Mouse (Mus musculus): ENCODE data around the gene Nme4.

The Nme4 gene

GRCm38 (mm10) chr17:26114061-26114460, 18.7 kb upstream of the Nme4 start:
- 13% methylated on average over 8 of the region's 8 CpGs for WGBS

GRCm38 (mm10) chr17:26113181-26113948, 18.0 kb upstream of the Nme4 start, which contains the start of gene Tmem8:
TSS of gene Tmem8 (plus strand) at chr17:26113299.
- under 1% methylated on average over 69 of the region's 75 CpGs for WGBS

- WGBS = 19% methylated on average over 14 of the region's 14 CpGs
Observed at GRCm38 (mm10) chr17:26112751-26113150, 17.3 kb upstream of the Nme4 start.

DNA sequence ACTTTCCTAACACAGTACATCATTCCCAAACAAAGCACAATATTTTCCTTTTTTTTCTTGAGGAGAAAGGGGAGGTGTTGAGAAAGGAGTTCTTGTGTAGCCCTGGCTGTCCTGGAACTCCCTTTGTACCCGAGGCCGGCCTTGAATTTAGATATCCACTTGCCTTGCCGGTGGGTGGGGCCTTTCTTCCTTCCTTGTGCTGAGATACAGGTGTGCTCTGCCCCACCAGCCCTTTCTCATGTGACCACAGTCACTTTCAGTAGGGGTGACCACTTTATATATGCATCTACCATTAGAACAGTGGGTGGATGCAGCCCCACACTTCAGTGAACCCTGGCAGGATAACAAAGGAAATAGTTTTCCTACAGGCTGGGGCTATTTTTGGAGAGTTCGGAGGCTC, 16.3 kb upstream of the Nme4 start:
- WGBS = 53% methylated on average over 4 of the region's 4 CpGs

DNA sequence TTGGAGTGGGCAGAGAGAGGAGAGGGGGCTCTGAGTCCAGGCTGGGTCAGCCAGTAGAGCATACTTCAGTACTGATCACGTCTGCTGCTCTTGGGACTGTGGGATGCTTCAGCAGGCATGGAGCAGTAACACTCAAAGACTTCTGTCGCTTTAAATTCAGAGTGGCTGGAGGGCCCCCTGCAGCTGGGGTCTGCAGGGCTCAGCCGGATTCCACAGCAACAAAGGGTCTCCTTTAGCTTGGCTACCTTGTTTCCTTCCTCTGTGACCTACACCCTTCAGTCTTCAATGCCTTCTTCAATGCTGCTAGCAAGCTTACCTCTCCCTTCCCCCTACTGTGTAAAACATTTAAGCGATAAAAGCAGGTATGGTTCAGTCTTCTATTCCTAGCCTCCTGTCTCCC, 15.6 kb upstream of the Nme4 start:
- 70% methylated on average over 4 of the region's 4 CpGs for WGBS

- 57% methylated on average over 4 of the region's 4 CpGs for WGBS
Observed at GRCm38 (mm10) chr17:26110156-26110555, 14.8 kb upstream of the Nme4 start.

DNA sequence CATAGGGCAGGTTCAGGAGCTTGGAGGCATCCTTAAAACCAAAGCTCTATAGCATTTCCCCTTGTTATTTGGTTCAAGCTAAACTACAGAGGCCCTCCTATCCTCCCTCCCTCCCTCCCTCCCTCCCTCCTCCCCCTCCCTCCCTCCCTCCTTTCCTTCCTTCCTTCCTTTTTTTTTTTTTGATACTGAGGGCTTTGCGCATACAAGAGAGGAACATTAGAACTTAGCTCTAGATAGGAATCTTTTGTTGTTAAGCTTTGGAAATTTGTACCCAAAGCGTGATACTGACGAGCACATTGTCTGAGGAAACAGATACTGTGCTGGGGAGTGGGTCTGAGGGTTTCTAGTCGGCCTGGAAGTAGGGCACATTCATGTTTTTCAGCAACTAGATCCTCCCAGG, 10.2 kb upstream of the Nme4 start:
- 73% methylated on average over 4 of the region's 4 CpGs for WGBS

DNA sequence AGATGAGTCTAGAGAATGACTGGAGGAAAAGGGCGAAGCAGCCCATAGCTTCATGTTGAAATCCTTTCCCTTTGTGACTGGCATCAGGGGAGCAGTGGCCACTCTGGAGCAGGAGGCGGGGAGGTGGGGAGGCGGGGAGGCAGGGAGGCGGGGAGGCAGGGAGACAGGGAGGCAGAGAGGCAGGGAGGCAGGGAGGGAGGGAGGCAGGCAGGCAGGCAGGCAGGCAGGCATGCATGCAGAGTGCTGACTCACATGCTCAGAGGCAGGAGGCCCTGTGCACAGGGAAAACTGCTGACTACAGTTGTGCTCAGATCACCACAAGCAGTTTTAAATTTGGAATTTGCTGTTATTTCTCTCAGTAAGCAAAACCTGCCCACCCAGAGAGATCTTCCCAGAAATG, 6.1 kb upstream of the Nme4 start:
- 71% methylated on average over 4 of the region's 4 CpGs for WGBS

DNA sequence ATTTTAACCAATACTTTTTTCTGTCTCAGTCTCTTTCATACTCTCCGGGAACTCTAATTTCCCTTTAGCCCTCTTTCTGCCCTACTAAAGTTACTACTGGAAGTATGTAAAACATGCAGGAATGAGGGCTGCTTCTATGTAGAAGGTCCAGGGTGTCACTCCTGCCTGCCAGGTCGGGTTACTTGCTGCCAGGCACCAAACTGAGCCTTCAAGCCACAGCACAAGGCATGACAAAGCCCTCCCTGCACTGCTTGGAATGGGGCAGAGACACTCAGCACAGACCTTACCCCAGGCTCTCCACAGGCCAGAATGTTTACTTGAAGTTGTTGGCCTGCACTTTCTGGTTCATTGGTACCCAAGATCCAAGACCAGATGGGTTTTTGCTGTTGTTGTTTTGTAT, 4.8 kb upstream of the Nme4 start:
- 66% methylated on average over 2 of the region's 2 CpGs for WGBS

GRCm38 (mm10) chr17:26099316-26099715, 3.9 kb upstream of the Nme4 start:
- WGBS = 68% methylated on average over 3 of the region's 3 CpGs

GRCm38 (mm10) chr17:26098461-26098860, 3.1 kb upstream of the Nme4 start:
- 91% methylated on average over 7 of the region's 7 CpGs for WGBS

DNA sequence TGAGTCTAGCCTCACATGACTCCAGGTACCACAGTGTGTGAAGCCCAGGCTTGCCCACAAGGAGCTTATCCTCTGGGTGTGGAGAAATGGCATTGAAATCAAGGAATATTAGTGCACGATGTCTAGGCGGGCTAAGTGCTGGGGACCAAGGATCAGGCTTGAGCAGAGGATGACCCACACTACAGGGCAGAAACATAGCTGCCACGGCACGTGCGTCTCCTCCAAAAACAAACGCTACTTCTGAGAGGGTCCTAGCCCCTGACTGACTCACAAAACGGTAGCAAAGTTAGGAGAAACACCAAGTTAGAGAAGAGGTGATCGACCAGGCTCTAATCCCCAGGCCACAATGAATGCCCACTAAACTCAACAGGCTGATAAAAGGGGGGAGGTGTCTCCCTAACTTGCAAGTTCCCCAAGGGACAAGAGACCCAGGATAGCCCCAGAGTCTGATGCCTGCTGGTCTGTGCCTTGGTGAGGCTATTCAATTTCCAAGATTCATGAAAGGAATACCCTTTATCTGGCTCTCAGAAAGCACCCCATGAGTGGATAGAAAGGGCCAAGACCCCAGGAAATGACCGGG, 781 bp downstream of the Nme4 start:
- WGBS = 59% methylated on average over 9 of the region's 9 CpGs

- 2% methylated on average over 32 of the region's 32 CpGs for WGBS
Observed at GRCm38 (mm10) chr17:26089905-26090632, 5.3 kb downstream of the Nme4 start, which contains the start of gene Decr2. TSS of gene Decr2 (minus strand) at chr17:26090337.

DNA sequence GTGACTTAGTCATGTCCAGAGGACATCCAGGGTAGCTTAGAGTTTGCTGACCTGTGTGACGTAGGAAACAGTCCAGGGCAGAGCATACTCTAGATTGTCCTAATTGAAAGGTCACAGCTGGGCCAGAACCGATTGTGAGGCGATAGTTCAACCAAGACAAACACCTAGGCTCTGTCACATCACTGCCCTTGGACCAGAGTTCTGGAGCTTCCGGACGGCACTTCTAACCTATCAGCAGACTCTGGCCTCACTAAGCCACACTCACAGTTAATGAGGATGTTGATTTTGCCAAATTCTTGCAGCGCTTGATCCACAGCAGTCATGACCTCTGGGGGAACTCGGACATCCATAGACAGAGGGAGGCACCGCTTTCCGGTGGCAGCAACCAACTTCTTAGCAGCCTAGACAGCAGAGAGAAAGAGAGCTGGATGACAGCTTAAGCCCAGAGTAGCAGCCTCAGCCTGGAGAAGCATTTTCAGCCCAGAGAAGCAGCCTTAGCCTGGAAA, 8.3 kb downstream of the Nme4 start:
- WGBS = 89% methylated on average over 9 of the region's 9 CpGs

DNA sequence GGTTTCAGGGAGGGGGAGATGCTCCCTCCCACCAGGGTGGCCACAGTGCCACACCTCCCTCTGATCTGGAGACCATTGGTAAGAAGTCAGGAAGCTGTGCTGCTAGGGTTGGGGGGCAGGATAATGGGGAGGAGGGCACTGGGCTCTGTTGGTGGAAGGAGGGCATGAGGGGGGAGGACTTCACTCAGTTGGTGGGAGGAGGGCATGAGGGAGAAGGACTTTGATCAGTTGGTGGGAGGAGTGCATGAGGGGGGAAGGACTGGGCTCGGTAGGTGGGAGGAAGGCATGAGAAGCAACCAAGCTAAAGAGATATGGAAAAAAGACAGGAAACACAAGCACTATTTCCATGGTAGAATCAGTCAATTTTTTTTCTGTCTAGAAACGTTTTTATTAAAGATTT, 14.5 kb downstream of the Nme4 start:
- WGBS = 33% methylated on average over 2 of the region's 2 CpGs

- WGBS = 34% methylated on average over 2 of the region's 2 CpGs
Observed at GRCm38 (mm10) chr17:26078851-26079250, 16.6 kb downstream of the Nme4 start.

GRCm38 (mm10) chr17:26075246-26075645, 20.2 kb downstream of the Nme4 start:
- 37% methylated on average over 3 of the region's 3 CpGs for WGBS

GRCm38 (mm10) chr17:26070136-26070535, 25.3 kb downstream of the Nme4 start:
- 24% methylated on average over 6 of the region's 6 CpGs for WGBS

- WGBS = under 1% methylated on average over 94 of the region's 94 CpGs
Observed at GRCm38 (mm10) chr17:26068831-26069739, 26.3 kb downstream of the Nme4 start, which contains the start of gene Rab11fip3. TSS of gene Rab11fip3 (minus strand) at chr17:26069555.

DNA sequence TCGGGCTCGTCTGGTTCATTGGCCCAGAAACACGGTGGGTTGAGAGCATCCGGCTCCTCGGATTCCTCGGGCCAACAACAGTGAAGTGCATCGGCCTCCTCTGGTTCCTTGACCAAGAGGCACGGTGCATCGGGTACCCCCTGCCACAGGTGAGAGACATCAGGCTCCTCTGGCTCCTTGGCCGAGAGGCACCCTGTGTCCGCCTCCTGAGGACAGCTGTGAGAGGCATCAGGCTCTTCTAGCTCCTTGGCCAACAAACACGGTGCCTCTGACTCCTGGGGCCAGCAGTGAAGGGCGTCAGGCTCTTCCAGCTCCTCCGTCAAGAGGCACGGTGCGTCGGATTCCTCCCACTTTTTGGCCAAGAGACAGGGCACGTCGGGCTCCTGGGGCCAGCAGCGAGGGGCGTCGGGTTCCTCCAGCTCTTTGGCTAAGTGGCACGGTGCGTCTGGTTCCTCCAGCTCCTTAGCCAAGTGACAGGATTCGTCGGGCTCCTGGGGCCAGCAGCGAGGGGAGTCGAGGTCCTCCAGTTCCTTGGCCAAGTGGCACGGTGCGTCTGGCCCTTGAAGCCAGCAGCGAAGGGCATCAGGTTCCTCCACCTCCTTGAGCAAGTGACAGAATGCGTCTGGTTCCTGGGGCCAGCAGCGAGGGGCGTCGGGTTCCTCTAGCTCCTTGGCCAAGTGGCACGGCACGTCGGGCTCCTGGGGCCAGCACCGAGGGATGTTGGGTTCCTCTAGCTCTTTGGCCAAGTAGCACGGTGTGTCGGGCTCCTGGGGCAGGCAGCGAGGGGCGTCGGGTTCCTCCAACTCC, 27.2 kb downstream of the Nme4 start:
- WGBS = 2% methylated on average over 44 of the region's 44 CpGs
